In the genomic region with DNA sequence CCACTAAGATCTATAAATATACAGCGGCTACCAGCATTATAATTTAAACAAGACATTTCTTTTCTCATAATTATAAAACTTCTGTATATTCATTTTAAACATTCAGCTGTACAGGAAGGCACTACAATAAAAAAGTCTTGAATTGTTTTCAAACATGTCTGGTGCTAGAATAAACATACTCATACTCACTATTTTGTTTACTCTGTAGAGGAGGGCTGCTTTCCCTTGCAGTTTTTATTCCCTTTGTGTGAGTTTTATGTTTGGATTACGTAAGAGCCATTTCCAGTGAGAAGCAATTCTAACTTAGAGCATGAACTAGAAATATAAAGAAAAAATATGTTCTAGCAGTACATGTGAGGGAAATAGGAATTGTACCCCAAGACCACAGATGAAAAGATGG, we compare ENCODE assay signal across 15 mouse cellular contexts.
"Had no signal": no experiment of that assay in that cellular context is flagged by ENCODE, and none has a peak within 500 bp of the region (broad histone marks: within the 10 kb centered on the region; RNA-seq: fewer than 3 reads in every experiment).

No protein-coding gene starts in this region.

- H3K27me3 ChIP-seq: neural tube, embryonic 15.5 days; stomach, embryonic 15.5 days had no signal

- H3K36me3 ChIP-seq: neural tube, embryonic 15.5 days; stomach, embryonic 15.5 days had no signal

- H3K9ac ChIP-seq: neural tube, embryonic 15.5 days; stomach, embryonic 15.5 days had no signal

- H3K27ac ChIP-seq: neural tube, embryonic 15.5 days; stomach, embryonic 15.5 days; stomach, postnatal 0 days had no signal

- H3K9me3 ChIP-seq: neural tube, embryonic 15.5 days; stomach, embryonic 15.5 days had no signal

- H3K4me3 ChIP-seq: neural tube, embryonic 15.5 days; stomach, embryonic 15.5 days had no signal

- H3K4me1 ChIP-seq: neural tube, embryonic 15.5 days; stomach, embryonic 15.5 days had no signal

- DNase-seq: retina, postnatal 1 day; right cerebral cortex, adult 18-20 months; right cerebral cortex, postnatal 14 days; right cerebral cortex, postnatal 25 days; right cerebral cortex, postnatal 4 days; spleen, adult 18-20 months; thymus, adult 18-20 months; thymus, adult 2 months; thymus, postnatal 14 days; thymus, postnatal 25 days; thymus, postnatal 36 days; thymus, postnatal 4 days had no signal

- H3K4me2 ChIP-seq: neural tube, embryonic 15.5 days; stomach, embryonic 15.5 days had no signal
